Mouse (Mus musculus): Measurements from ENCODE around the gene Akap8l.

Akap8l gene

GRCm38 (mm10) chr17:32319950-32320349 lies 30.5 kb downstream of the Akap8l start:
- peak; percentile 29 for DNase-seq (ENCODE audit: low spot score)

- DNase-seq (ENCODE audit: low spot score) = no peak
These were observed 32.7 kb downstream of the Akap8l start for GRCm38 (mm10) chr17:32317708-32318107.

GRCm38 (mm10) chr17:32317032-32317431 lies 33.4 kb downstream of the Akap8l start:
- DNase-seq (ENCODE audit: low spot score) = no peak

- DNase-seq (ENCODE audit: low spot score) = no peak
These were observed 34.8 kb downstream of the Akap8l start for GRCm38 (mm10) chr17:32315560-32315959.

- DNase-seq (ENCODE audit: low spot score) = peak; percentile 31
These were observed 36.5 kb downstream of the Akap8l start for GRCm38 (mm10) chr17:32313892-32314291.

GRCm38 (mm10) chr17:32312801-32313200 lies 37.6 kb downstream of the Akap8l start:
- DNase-seq (ENCODE audit: low spot score) = no peak

- no peak for DNase-seq (ENCODE audit: low spot score)
These were observed 42.4 kb downstream of the Akap8l start for GRCm38 (mm10) chr17:32307963-32308362.

- DNase-seq (ENCODE audit: low spot score) = no peak
These were observed 52.3 kb downstream of the Akap8l start for GRCm38 (mm10) chr17:32298125-32298524.

- no peak for DNase-seq (ENCODE audit: low spot score)
These were observed 54.5 kb downstream of the Akap8l start for GRCm38 (mm10) chr17:32295901-32296300.

GRCm38 (mm10) chr17:32295160-32295559 lies 55.2 kb downstream of the Akap8l start:
- DNase-seq (ENCODE audit: low spot score) = no peak

GRCm38 (mm10) chr17:32285138-32285670 lies 65.2 kb downstream of the Akap8l start:
- peak; percentile 56 for DNase-seq (ENCODE audit: low spot score)

GRCm38 (mm10) chr17:32284262-32285137 lies 65.9 kb downstream of the Akap8l start, which contains the start of gene Brd4:
Brd4 (minus strand) TSS chr17:32284722.
- DNase-seq (ENCODE audit: low spot score) = peak; percentile 76

- DNase-seq (ENCODE audit: low spot score) = peak; percentile 53
These were observed 66.6 kb downstream of the Akap8l start for GRCm38 (mm10) chr17:32283771-32284221.

- peak; percentile 27 for DNase-seq (ENCODE audit: low spot score)
These were observed 67.1 kb downstream of the Akap8l start for GRCm38 (mm10) chr17:32283341-32283740.

GRCm38 (mm10) chr17:32281611-32282310 lies 68.6 kb downstream of the Akap8l start:
- no peak for DNase-seq (ENCODE audit: low spot score)

GRCm38 (mm10) chr17:32281126-32281525 lies 69.3 kb downstream of the Akap8l start:
- no peak for DNase-seq (ENCODE audit: low spot score)

GRCm38 (mm10) chr17:32280575-32280974 lies 69.8 kb downstream of the Akap8l start:
- DNase-seq (ENCODE audit: low spot score) = no peak

- no peak for DNase-seq (ENCODE audit: low spot score)
These were observed 73.2 kb downstream of the Akap8l start for GRCm38 (mm10) chr17:32277201-32277600.

GRCm38 (mm10) chr17:32275568-32275967 lies 74.8 kb downstream of the Akap8l start:
- no peak for DNase-seq (ENCODE audit: low spot score)
